Mouse (Mus musculus) ES-CJ7 (cell line): ENCODE data around the gene Stn1.

Experiments
- DNase-seq: peaks from one replicate; pipeline ENCODE4 v3.0.0; 2011; ENCODE audit warnings: low read depth, low spot score

The Stn1 gene

GRCm38 (mm10) chr19:47471808-47472207 lies 65.5 kb downstream of the Stn1 start:
- no peak for DNase-seq

GRCm38 (mm10) chr19:47468750-47469149 lies 68.6 kb downstream of the Stn1 start:
- no peak for DNase-seq

DNA sequence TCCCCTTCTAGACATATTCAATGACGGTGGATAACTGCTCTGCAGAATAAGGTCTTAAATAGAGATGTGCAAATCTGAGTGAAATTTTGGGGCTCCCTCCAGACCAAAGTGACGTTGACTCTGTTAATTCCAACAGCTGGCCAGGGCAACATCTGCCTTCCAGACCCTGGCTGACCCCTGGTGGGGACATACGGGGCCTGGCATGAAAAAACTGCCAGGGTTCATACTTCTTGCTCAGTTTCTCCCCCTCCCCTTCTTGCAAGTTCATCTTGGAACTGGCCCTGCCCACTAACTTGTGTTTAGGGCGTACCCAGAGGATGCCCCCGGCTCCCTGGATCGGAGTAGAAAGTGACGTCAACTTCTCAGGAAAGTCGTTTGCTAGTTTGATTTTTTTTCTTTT lies 70.5 kb downstream of the Stn1 start:
- no peak for DNase-seq

DNA sequence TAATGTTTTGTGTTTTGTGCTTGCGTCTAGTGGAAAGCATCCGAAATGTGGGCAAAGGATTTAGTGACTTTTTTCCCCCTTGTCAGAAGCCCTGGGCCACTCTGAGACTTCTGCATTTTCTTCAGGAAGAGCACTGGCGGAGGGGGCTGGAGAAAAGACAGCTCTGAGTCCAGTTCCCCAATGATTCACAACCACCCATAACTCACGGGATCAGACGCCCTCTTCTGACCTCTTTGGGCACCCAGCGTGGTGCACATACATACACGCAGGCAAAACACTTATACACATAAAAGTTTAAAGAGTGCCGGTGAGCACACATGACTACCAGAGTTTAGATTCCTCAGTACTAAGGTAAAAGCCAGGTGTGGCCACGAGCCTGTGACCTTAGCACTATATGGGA lies 71.8 kb downstream of the Stn1 start:
- peak; percentile 58 for DNase-seq

GRCm38 (mm10) chr19:47464304-47465241 lies 72.7 kb downstream of the Stn1 start, which contains the start of gene Sh3pxd2a:
Gene Sh3pxd2a, minus strand, starts transcription at chr19:47464401.
- peak; percentile 63 for DNase-seq

DNA sequence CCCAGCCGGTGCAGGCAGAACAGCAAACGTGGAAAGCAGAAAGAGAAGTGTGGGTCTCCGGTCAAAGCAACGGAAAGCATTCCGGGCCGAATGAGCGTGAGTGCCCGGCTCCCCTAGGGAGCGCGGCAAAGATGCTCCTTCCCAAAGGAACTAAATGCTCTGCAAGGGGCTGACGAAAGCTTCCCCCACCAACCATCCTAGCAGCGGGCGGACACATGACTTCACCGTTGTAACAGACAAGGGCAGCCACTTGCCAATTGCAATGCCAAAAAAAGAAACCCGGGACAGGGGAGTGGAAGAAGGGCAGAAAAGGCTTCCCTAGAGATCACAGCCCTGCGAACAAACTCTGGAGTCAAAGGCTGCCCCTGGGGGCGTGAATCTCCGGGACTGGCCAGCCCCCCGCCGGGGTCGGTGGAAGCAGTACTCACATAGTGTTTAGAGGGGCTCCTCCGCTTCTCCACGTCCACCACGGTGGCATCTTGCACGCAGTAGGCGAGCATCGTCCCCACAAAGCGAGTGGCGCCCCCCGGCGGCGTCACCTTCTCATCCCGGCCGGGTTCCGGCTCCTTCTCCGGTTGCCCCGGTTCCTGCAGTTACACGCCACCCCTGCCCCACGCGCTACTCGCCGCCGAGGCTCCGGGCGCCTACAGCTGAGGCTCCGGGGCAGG lies 73.5 kb downstream of the Stn1 start:
- peak; percentile 64 for DNase-seq

DNA sequence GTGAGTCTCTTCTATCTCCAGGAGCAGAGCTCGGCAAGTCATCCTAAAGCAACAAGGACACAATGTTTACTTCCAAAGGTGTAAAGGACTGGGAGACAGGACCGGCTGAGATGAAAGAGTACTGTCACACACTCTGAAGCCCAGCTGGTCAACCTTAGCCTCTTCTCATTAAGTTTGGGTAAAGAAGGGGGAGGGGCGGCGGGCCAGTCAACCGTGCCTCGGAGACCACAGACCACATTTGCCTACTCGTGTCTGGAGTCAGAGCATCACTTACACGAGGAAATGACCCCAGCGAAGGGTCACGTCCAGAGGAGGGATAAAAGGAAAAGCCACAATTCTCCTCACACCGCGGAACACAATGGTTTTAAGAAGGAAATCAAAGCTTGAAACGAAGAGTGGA lies 74.1 kb downstream of the Stn1 start:
- no peak for DNase-seq

DNA sequence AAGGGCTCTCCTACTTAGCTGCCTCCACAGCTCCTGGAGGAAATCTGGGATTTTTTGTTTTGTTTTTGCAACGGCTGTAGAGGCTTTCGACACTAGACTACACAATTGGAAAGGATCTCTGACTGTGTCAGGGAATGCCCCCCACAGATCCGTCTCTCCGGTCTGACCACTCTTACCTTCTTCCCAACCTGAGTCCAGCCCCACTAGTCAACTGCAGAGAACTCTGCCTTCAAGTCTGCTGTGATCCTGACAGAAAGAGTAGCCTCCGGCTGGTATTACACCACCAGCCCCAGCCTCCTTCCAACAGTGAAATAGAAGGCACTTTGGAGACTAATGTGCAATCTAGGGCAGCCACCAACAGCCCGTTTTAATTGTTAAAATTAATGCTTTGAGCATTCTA lies 74.6 kb downstream of the Stn1 start:
- DNase-seq, result no peak

- no peak for DNase-seq
Observed at GRCm38 (mm10) chr19:47461838-47462237, 75.5 kb downstream of the Stn1 start.

- no peak for DNase-seq
Observed at GRCm38 (mm10) chr19:47461386-47461785, 75.9 kb downstream of the Stn1 start.

- no peak for DNase-seq
Observed at GRCm38 (mm10) chr19:47460120-47460960, 77.0 kb downstream of the Stn1 start.

DNA sequence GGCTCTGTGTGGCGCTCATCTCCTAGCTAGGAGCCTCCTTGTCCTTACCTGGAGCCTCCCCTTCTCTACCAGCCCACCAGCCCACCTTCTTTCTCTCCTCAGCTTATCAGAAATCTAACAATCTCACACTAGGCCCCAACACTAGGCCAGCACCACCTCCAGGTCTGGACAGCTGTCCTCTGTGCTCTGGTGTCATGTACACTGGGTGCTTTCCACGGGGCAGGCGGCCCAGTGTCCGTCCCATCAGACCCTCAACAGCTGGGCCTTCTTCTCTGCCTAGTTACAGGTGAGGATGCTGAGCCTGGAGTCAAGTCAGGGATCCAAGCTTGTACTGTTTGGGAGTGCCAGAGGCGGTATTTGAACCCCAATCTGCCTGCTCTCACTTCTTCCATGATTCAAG lies 78.1 kb downstream of the Stn1 start:
- DNase-seq, result no peak

- DNase-seq, result no peak
Observed at GRCm38 (mm10) chr19:47458504-47459161, 78.7 kb downstream of the Stn1 start.

GRCm38 (mm10) chr19:47457711-47458503 lies 79.4 kb downstream of the Stn1 start:
- no peak for DNase-seq

DNA sequence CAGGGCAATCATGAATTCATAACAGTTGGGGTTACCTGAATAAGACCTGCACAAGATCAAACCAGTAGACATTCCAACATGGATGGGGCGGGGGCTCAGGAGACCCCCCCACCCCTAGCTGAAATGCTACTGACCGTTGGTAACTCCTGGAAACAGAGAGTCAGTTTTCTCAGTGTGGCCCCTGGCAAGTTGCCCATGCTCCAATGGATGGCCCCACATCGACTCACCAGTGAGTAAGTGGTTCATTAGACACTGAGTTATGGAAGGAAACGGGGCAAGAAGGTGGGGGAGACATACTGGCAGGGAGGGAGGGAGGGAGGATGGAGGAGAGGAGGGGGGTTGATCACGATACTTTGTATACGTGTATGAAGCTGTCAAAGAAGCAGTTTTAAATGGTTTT lies 81.3 kb downstream of the Stn1 start:
- no peak for DNase-seq

DNA sequence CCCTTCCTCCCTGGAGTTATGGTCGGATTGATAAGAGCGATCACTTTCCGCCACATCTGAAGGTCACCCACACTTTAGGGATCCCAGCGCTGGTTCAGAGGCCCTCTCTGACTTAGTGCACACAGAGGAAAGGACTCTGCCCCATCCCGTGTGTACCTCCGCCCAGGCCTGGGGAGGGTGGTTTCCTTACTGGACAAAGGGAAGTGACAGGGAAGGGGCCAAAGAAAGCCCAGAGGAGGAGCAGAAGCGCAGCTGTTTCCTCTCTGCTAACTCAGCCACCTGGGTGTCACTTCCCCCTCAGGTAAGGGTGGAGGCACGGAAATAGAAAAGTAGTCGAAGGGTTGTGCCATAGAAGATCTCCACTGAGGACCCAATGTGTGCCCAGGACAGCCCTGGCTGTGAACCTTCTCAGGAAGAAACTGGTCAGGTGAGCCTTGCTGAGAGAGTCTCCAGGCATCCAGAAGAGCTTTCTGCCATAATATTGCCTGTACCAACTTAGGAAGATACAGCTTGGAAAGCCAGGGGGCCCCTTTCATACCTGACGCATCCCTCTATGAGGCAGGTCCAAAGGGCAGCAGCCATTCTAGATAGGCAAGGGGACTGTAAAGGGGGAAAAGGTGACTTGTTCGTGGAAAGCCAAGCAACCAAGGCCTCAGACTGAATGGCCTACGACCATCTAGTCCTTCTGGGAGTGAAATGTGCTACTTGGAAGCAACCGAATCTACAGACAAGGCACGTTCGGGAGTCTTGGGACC lies 82.1 kb downstream of the Stn1 start:
- DNase-seq, result no peak

GRCm38 (mm10) chr19:47454167-47455000 lies 82.9 kb downstream of the Stn1 start:
- no peak for DNase-seq

GRCm38 (mm10) chr19:47453352-47453751 lies 84.0 kb downstream of the Stn1 start:
- no peak for DNase-seq

DNA sequence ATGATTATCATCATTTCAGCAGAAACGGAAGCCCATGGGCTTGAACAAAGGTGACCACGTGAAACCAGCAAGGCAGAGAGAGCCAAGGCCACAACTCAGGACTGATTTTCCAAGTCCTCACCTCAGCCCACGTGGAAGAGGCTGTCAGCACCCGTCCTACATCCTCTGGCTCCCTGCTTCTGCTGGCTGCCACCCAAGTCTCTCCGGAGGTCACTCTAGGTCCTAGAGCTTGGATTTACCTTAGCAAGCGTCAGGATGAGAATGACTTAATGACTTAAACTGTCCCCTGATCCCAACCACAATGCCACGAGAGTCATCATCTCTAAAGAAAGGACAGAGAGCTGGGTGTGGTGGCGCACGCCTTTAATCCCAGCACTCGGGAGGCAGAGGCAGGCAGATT lies 84.6 kb downstream of the Stn1 start:
- DNase-seq, result peak; percentile 54
